Mouse (Mus musculus): Measurements from ENCODE around the gene Rel.

GRCm38 (mm10) chr11:23726441-23726840, 44.3 kb downstream of the Rel start:
- TF ChIP-seq CTCF (conservative IDR thresholded peaks at IDR 0.05; ENCODE audit: low read length) (no peak), POU5F1 (IDR thresholded peaks at IDR 0.05; ENCODE audit: borderline replicate concordance, low read length) (no peak), NANOG (IDR thresholded peaks at IDR 0.05; ENCODE audit: borderline replicate concordance, low read length) (no peak)

Measured in E14TG2a.4 (cell line).